Mouse (Mus musculus) hindbrain, postnatal 0 days (tissue): ENCODE data around the gene Elavl3. TPM values are rescaled to one million over a fixed set of nuclear protein-coding genes. Genes with fewer than 3 reads are reported as not detected.

ENCODE experiments used
- ATAC-seq: fragments of 200-750 bp; cut with Nextera tagmentation; 2 replicates; pipeline ENCODE4 v1.8.0; 2017; ENCODE audit warnings: mild to moderate bottlenecking, moderate TSS enrichment, moderate library complexity
- DNase-seq: peaks from one replicate; pipeline ENCODE4 v3.0.0-alpha.2; 2015; ENCODE audit warnings: low spot score
- H3K27ac ChIP-seq: fragments of 300-500 bp; sonication (generic); 2 replicates; pipeline ENCODE4 v1.5.1; 2014; ENCODE audit warnings: mild to moderate bottlenecking
- H3K27me3 ChIP-seq: fragments of 300-500 bp; sonication (generic); 2 replicates; pipeline ENCODE4 v1.6.1; 2014; ENCODE audit warnings: low read length, mixed read lengths; ENCODE audit not compliant: insufficient read depth
- H3K36me3 ChIP-seq: fragments of 300-500 bp; sonication (generic); 2 replicates; pipeline ENCODE4 v1.6.1; 2014; ENCODE audit warnings: low read length, mixed read lengths; ENCODE audit not compliant: insufficient read depth
- H3K4me1 ChIP-seq: fragments of 300-500 bp; sonication (generic); 2 replicates; pipeline ENCODE4 v1.6.1; 2014; ENCODE audit warnings: antibody characterized with exemption, low read length, mixed read lengths; ENCODE audit not compliant: insufficient read depth
- H3K4me2 ChIP-seq: fragments of 300-500 bp; sonication (generic); 2 replicates; pipeline ENCODE4 v1.6.1; 2014; ENCODE audit warnings: low read depth, mild to moderate bottlenecking, low read length, moderate library complexity, mixed read lengths
- H3K4me3 ChIP-seq: fragments of 300-500 bp; sonication (generic); 2 replicates; pipeline ENCODE4 v1.5.1; 2014; ENCODE audit warnings: low read length
- H3K9ac ChIP-seq: fragments of 300-500 bp; sonication (generic); replicated peaks from 2 replicates; pipeline ENCODE4 v1.6.1; 2014; ENCODE audit warnings: mild to moderate bottlenecking, low read length, moderate library complexity, mixed read lengths
- H3K9me3 ChIP-seq: fragments of 300-500 bp; sonication (generic); 2 replicates; pipeline ENCODE4 v1.6.1; 2016; ENCODE audit warnings: low read length, mixed read lengths
- CTCF ChIP-seq: IDR thresholded peaks from 2 replicates; pipeline ENCODE4 v1.5.1; 2016; ENCODE audit warnings: antibody characterized with exemption, control low read depth, low read depth
- WGBS: fragments of 180-500 bp; shearing (Covaris S2); extraction: QIAGEN DNeasy Blood & Tissue Kit; methylation state at CpG from one replicate; pipeline ENCODE4 v1.1.7; 2014; 5-methylcytosine and 5-hydroxymethylcytosine counted together
- polyA plus RNA-seq: library from polyadenylated mRNA; unstranded; fragments of >200 nt; fragmentation: Nextera tagmentation; extraction: Ambion mirVana; gene quantifications from 2 replicates; pipeline ENCODE4 v1.2.1, GENCODE M21; 2015
- total RNA-seq: library from RNA; depleted of rRNA; stranded (reverse); fragments of >200 nt; gene quantifications from 2 replicates; pipeline ENCODE4 v1.2.3, GENCODE M21; 2014

Elavl3 gene
- total and polyA plus RNA-seq, 2 experiments from 2014 or later, result 71.7 to 204 TPM

DNA sequence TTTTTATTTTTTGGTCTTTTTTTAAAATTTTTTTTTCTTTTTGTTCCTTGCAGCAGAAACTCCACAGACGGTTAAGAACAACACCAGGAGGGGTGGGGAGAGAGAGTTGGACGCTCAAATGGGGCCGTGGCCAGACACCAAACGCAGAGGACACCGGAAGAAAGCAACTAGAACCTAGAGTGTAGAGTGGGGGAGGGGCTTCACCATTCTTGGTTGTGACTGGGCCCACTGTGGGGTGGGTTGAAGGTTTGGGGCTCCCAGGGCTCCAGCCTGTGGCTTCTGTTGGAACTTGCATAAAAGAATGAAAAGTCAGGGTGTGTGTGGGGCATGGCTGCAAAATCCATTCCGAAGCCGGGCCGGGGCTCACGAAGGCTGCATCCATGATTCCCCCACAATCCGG is 35.6 kb downstream of the Elavl3 start:
- no peak for ATAC-seq
- 61% methylated on average over 10 of the region's 10 CpGs for WGBS
- peaks cover 41% of the 10 kb centered on the region for H3K36me3 ChIP-seq
- no peak overlapping the region for H3K4me2 ChIP-seq
- DNase-seq, result no peak
- no peak overlapping the region for H3K4me3 ChIP-seq
- H3K27ac ChIP-seq, result no peak overlapping the region
- no peaks in the 10 kb centered on the region for H3K4me1 ChIP-seq
- no peaks in the 10 kb centered on the region for H3K9me3 ChIP-seq
- no peak overlapping the region for H3K9ac ChIP-seq
- no peak for TF ChIP-seq CTCF
- H3K27me3 ChIP-seq, result no peaks in the 10 kb centered on the region

DNA sequence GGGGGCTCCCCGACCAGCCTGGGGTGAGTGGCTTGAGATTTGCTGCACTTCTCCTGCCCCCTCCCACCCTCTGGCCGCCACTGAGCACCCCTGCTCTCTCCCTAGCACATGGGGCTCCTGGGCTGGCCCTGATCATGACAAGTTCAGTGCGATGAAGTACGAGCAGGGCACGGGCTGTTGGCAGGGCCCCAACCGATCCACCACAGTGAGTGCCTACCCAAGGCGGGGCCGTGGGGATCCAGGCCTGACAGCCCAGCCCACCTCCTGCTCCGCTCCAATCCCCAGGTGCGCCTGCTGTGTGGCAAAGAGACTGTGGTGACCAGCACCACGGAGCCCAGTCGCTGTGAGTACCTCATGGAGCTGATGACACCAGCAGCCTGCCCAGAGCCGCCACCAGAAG is 39.1 kb downstream of the Elavl3 start:
- H3K27me3 ChIP-seq, result no peaks in the 10 kb centered on the region
- no peak overlapping the region for H3K4me3 ChIP-seq
- no peaks in the 10 kb centered on the region for H3K9me3 ChIP-seq
- TF ChIP-seq CTCF, result no peak
- ATAC-seq (peak; percentile 7; the same call in 1 of the 2 replicates), DNase-seq (no peak)
- H3K4me1 ChIP-seq, result no peaks in the 10 kb centered on the region
- 82% methylated on average over 13 of the region's 13 CpGs for WGBS
- no peak overlapping the region for H3K4me2 ChIP-seq
- H3K9ac ChIP-seq, result no peak overlapping the region
- H3K27ac ChIP-seq, result no peak overlapping the region
- H3K36me3 ChIP-seq, result peaks cover 65% of the 10 kb centered on the region

DNA sequence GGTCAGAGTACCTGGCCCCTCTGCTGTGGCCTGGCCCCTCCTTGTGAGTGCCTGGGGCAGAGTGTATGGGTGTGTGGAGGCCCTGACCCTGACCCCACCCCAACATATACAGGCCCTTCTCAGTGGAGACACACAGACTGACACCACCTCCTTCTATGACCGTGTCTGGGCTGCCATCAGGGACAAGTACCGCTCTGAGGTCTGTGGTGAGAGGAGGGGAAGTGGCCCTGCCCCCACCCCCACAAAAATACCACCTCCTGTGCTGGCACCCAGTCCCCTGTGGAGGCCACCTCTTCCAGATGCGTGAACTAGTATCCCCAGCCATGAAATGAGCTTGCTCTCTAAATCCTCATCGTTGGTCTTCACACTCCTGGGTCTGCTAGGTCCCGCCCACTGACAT is 40.8 kb downstream of the Elavl3 start:
- H3K4me1 ChIP-seq, result no peaks in the 10 kb centered on the region
- H3K27me3 ChIP-seq, result no peaks in the 10 kb centered on the region
- 0 out of 2 replicates have a peak, but pooled peaks have one; percentile 1 for ATAC-seq
- no peak for DNase-seq
- H3K27ac ChIP-seq, result no peak overlapping the region
- H3K9ac ChIP-seq, result no peak overlapping the region
- WGBS, result 83% methylated on average over 5 of the region's 5 CpGs
- H3K4me3 ChIP-seq, result no peak overlapping the region
- H3K36me3 ChIP-seq, result peaks cover 75% of the 10 kb centered on the region
- H3K9me3 ChIP-seq, result no peaks in the 10 kb centered on the region
- H3K4me2 ChIP-seq, result no peak overlapping the region
- TF ChIP-seq CTCF, result no peak

GRCm38 (mm10) chr9:22004546-22004945 is 47.3 kb downstream of the Elavl3 start:
- Histone ChIP-seq H3K27ac (no peak overlapping the region), H3K4me3 (no peak overlapping the region), H3K9ac (no peak overlapping the region), H3K27me3 (no peaks in the 10 kb centered on the region), H3K4me1 (peaks cover 11% of the 10 kb centered on the region), H3K4me2 (no peak overlapping the region), H3K36me3 (peaks cover 44% of the 10 kb centered on the region), H3K9me3 (no peaks in the 10 kb centered on the region)
- 92% methylated on average over 12 of the region's 12 CpGs for WGBS
- ATAC-seq (no peak), DNase-seq (no peak)
- TF ChIP-seq CTCF, result no peak

- peak; percentile 8; the same call in 1 of the 2 replicates for TF ChIP-seq CTCF
- H3K4me1 ChIP-seq, result peaks cover 11% of the 10 kb centered on the region
- peak overlapping the region; percentile 83 for H3K27ac ChIP-seq
- H3K9ac ChIP-seq, result peak overlapping the region; percentile 79
- peaks cover 33% of the 10 kb centered on the region for H3K36me3 ChIP-seq
- H3K4me2 ChIP-seq, result peak overlapping the region; percentile 89
- ATAC-seq (peak; percentile 7; the same call in 1 of the 2 replicates), DNase-seq (peak; percentile 68)
- no peaks in the 10 kb centered on the region for H3K9me3 ChIP-seq
- WGBS, result under 1% methylated on average over 18 of the region's 18 CpGs
- no peaks in the 10 kb centered on the region for H3K27me3 ChIP-seq
- peak overlapping the region; percentile 71 for H3K4me3 ChIP-seq
These were observed 48.7 kb downstream of the Elavl3 start for GRCm38 (mm10) chr9:22003163-22003554.

DNA sequence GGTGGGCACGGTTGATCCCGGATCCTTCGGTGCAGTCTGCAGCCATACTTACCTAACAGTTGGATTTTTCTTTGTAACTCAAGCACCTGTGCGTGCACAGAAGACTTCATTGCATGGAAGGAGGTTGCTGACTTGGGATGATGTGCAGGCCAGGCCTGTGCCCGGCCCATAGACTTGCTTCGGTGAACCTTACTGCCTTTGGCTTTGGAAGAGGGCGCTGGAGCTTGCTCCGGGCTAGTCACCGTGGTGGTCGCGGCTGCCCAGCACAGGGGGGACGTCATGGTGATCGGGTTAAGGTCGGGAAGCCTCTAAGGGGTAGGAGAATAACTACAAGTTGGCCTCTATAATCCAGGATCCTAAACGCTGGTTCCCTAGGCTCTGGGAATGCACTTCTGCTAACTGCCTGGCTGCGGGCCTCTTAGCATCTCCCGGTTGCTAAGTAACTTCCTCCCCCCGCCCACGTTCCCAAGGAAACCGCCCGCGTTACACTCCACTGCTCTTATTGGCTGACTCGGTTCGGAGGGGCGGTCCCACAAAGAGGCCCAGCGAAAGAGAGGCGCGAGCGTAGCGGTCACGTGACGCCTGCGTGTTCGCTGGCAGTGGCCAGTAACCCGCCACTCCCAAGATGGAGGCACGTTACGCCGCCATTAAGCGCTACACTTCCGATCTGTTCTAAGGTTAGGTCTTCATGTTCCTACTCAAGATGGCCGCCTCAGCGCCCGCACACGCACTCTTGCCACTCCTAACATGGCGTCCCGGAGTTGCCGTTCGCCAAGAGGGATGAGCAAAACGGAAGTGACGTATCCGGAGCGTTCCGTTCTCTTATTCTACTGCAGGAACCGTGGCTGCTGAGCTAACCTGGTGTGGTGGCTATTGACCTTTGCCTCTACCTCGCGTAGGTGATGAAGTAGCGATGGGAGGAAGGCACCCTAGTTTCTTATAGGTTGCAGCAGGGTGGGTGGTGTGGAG is 49.3 kb downstream of the Elavl3 start, which contains the start of the genes Ccdc151 and Prkcsh:
TSS of gene Ccdc151 (minus strand) at position 441 of the 969 bp plus-strand sequence.
TSS of gene Prkcsh (plus strand) at position 613 of the 969 bp plus-strand sequence.
- 5% methylated on average over 57 of the region's 57 CpGs for WGBS
- no peaks in the 10 kb centered on the region for H3K9me3 ChIP-seq
- ATAC-seq, result peak; percentile 99

More for the DNA sequence above, 49.3 kb downstream of the Elavl3 start, which contains the start of the genes Ccdc151 and Prkcsh:
- H3K27ac ChIP-seq, result peak within 1 kb of the TSS; percentile 83
- DNase-seq, result peak; percentile 100
- peak within 1 kb of the TSS; percentile 71 for H3K4me3 ChIP-seq
- H3K4me2 ChIP-seq, result peak within 1 kb of the TSS; percentile 89
- no peaks in the 10 kb centered on the region for H3K27me3 ChIP-seq
- TF ChIP-seq CTCF, result no peak; the same call in 1 of the 2 replicates
- peaks cover 26% of the 10 kb centered on the region for H3K36me3 ChIP-seq
- H3K9ac ChIP-seq, result peak within 1 kb of the TSS; percentile 79
- H3K4me1 ChIP-seq, result peaks cover 11% of the 10 kb centered on the region
